Mouse (Mus musculus): ENCODE measurements around the gene Disp2.
A peak's percentile ranks its signal among the peaks of the same experiment; 100 is the strongest.

Gene Disp2

DNA sequence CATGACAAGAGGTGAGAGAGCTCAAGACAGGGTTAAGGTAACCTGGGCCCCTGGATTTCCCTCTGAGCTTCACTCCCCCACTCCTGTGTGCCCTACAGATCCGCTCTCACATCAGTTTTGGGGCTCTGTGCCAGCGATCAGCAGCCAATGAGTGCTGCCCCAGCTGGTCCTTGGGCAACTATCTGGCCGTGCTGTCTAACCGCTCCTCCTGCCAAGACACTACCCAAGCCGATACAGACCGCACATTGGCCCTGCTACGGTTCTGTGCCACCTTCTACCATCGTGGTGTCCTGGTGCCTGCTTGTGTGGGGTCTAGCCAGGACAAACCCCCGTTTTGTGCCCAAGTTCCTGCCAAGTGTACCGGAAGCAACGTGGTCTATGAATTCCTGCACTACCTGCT lies 10.0 kb downstream of the Disp2 start:
- no peak for DNase-seq (ENCODE audit: low read depth, low spot score)

DNA sequence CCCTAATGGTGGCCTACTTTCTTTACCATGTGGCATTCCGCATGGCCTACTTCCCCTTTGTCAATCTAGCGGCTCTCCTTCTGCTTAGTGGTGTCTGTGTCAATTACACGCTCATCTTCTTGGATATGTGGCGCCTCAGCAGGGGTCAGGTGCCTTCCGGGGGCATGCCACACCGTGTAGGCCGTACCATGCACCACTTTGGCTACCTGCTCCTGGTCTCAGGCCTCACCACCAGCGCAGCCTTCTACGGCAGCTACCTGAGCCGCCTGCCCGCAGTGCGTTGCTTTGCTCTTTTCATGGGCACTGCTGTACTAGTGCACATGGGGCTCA lies 10.7 kb downstream of the Disp2 start:
- DNase-seq (ENCODE audit: low read depth, low spot score): no peak

DNA sequence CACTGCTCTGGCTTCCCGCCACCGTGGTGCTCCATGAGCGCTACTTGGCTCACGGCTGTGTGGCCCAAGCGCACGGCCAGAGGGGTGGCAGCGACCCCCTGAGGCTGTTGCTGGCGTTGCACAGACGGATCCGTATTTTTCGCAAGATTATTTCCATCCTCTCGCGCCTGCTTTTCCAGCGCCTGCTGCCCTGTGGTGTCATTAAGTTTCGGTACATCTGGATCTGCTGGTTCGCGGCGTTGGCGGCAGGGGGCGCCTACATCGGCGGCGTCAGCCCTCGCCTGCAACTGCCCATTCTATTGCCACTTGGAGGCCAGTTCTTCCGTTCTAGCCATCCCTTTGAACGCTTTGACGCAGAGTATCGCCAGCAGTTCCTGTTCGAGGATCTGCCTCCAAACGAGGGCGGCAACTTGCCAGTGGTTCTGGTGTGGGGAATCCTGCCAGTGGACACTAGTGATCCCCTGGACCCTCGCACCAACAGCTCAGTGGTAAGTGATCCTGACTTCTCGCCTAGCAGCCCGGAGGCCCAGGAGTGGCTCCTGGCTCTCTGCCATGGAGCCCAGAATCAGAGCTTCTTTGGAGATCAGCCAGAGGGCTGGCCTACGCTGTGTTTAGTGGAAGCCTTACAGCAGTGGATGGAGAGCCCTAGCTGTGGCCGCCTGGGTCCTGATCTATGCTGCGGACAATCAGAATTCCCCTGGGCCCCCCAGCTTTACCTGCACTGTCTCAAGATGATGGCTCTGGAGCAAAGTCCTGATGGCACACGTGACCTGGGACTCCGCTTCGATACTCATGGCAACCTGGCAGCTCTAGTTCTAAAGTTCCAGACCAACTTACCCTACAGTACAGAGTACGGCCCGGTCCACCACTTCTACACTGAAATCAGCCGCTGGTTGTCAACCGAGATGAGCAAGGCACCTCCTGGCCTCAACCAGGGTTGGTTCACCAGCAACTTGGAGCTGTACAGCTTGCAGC lies 11.3 kb downstream of the Disp2 start:
- DNase-seq (ENCODE audit: low read depth, low spot score): no peak

DNA sequence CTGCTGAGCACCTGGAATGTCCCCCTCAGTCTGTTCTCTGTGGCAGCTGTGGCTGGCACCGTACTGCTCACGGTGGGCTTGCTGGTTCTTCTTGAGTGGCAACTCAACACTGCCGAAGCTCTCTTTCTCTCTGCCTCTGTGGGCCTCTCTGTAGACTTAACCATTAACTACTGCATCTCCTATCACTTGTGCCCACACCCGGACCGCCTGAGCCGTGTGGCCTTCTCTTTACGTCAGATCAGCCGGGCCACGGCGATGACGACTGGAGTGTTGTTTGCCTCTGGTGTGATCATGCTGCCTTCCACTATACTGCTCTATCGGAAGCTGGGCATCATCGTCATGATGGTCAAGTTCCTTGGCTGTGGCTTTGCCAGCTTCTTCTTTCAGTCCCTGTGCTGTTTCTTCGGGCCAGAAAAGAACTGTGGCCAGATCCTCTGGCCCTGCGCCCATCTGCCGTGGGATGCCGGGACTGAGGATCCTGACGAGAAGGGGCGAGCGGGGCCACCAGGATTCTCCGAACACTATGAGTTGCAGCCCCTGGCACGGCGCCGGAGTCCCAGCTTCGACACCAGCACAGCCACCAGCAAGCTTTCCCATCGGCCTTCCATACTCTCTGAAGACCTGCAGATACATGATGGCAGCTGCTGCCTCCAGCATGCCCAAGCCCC lies 12.2 kb downstream of the Disp2 start:
- no peak for DNase-seq (ENCODE audit: low read depth, low spot score)

DNA sequence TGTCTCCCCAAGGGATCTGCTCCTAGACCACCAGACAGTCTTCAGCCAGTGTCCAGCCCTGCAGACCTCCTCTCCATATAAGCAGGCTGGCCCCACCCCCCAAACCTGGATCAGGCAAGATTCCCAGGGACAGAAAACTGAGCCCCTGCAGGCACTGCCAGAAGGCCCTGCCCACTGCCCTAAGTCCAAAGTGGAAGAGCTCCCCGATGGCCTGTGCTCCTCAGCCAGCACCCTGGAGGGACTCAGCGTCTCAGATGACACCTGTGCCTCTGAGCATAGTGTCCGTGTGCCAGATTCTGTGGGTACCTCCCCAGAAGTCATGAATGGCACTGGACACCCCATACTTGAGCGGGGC lies 12.7 kb downstream of the Disp2 start:
- DNase-seq (ENCODE audit: low read depth, low spot score): no peak

DNA sequence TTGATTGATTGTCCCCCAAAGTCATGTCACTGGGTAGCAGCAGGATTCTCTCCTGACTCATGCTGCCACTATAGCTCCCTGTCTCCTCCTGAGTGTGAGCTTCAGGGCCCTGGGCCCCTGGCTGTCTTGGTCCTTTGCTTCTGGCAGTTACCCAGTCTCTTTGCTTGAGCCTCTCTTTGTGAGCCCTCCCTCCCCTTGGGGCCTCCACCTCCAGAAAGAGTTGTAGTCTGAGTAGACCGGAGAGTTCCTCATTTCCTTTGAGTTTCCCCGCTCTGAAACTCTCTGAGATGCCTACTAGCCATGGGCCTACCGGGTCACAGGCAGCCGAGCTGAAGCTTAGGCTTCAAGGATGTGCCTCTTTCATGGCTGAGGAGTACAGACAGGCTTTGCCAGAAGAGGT lies 14.1 kb downstream of the Disp2 start:
- DNase-seq (ENCODE audit: low read depth, low spot score): no peak

DNA sequence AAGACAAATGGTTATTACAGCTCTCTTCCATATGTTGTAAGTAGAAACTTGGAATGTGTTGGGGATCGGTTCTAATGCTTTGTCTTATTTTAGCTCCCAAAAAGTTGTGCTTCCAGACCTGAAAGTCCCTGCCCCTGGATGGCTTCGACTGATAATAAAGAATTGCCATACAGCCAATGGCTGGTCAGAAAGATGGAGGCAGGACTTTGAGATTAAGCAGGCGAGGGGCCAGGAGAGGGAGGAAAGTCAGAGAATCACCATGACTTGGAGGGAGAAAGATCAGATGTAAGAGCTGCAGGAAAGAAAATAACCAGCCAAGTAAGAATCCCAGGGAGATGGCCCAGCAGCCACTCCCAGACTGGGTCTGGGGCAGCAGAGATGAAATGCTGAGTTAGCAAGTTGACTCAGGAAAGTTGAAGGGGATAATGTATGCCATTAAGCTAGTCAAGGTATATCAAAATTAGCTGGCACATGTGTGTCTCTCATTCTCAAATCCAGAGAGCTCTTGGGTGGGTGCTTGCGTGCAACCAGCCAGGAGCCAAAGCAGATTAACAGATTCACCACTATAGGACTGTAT lies 23.1 kb downstream of the Disp2 start:
- DNase-seq (ENCODE audit: low read depth, low spot score): no peak

DNA sequence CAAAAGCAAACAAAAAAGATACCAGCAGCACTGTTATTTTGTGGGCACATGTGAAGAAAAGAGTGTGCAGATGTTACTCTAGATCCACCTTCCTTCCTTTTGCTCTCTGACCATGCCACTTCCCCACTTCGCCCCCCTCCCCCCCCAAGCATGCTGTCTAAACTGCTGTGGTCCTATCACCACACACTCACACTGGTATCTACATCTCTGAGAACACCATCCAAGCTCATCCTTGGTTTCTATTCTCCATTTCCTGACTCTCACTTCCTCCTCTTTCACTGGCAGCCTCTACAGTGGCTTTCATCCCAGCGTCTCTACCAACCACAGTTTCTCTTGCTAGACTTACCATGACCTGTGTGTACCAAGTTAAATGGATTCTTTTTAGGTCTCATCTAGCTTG lies 25.0 kb downstream of the Disp2 start:
- no peak for DNase-seq (ENCODE audit: low read depth, low spot score)

DNA sequence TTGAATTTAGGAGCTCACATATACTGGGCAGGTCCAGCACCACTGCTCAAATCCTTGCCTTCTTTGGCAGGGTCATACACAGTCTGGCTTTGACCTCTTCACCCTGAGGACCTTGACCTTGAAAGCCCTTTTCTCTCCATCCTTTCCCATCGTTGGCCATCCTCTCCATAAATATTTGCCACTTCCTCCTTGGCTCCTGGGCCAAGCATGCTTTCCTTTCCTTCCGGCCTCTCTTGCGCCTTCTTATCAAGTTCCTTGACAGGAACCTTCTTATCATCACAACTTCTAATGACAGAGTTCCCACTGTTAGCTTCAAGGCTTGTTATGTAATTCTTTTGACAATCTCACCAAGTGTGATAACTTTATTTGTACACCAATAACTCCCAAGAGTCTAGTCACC lies 25.6 kb downstream of the Disp2 start:
- no peak for DNase-seq (ENCODE audit: low read depth, low spot score)

DNA sequence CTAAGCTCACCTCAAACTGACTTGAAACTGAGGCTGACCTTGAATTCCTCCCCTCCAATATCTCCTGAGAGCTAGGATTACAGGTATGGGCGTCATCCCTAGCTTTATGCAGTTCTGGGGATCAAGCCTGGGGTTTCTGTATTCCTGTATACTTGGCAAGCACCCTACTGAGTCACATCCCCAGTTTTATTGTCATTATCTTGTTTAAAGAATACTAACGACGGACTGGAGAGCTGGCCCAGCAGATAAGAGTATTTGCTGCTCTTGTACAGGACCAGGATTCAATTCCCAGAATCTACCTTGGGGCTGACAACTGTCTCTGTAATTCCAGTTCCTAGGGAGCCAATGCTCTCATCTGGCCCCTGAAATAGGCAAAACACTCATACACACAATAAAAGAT lies 26.2 kb downstream of the Disp2 start:
- no peak for DNase-seq (ENCODE audit: low read depth, low spot score)

DNA sequence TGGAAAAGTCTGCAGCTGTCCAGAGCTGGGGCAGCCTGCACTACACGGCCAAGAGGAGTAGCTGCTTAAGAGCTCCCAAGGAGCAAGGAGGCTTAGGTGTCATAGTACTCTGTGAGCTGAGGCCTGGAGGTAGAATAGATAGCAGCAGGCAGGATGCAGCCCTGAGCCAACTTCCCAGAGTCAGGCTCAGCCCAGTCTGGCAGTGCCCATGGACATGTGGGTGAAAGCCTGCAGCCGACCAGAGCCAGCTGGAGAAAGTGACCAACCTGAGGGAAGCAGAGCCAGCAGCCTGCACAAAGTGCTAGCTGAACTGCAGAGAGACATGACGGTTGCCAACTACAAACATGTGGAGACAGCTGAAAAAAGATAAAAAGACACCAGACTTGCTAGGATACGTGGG lies 27.3 kb downstream of the Disp2 start:
- DNase-seq (ENCODE audit: low read depth, low spot score): no peak

DNA sequence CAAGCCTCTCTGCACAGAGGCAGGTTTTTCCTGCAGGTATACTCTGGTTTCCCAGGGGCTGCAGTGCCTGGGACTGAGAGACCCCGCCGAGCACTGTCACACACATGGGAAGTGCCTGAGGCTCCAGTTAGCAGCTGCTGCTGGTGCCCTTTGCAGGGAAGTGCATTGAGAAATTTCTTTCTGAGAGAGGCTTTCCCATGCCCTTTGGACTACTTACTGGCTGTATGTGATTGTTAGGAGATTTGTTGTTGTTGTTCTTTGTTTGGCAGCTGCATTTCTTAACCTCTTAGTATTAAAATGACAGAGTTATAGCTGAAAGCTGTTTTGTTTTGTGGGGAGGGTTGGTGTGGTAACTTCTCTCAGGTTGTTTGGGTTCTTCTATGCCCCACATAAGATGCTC lies 31.3 kb downstream of the Disp2 start:
- no peak for DNase-seq (ENCODE audit: low read depth, low spot score)

DNA sequence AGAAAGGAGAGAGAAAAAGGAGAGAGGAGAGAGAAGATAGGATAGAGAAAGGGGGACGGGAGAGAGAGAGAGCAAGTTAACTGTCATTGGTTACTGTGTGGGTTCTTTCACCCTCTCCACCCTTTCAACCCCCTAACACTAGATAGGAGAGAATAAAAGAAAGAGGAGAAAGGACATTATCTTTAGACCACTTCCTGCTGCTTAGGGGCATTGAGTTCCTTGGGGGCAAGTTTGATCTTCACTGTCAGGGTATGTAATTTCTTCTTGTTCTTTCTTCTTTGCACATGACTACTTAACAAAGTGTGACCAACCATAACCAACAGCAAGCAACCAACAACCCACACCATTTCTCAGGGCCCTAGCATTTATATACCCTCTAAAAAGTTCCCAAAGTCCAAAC lies 33.2 kb downstream of the Disp2 start:
- DNase-seq (ENCODE audit: low read depth, low spot score): no peak

DNA sequence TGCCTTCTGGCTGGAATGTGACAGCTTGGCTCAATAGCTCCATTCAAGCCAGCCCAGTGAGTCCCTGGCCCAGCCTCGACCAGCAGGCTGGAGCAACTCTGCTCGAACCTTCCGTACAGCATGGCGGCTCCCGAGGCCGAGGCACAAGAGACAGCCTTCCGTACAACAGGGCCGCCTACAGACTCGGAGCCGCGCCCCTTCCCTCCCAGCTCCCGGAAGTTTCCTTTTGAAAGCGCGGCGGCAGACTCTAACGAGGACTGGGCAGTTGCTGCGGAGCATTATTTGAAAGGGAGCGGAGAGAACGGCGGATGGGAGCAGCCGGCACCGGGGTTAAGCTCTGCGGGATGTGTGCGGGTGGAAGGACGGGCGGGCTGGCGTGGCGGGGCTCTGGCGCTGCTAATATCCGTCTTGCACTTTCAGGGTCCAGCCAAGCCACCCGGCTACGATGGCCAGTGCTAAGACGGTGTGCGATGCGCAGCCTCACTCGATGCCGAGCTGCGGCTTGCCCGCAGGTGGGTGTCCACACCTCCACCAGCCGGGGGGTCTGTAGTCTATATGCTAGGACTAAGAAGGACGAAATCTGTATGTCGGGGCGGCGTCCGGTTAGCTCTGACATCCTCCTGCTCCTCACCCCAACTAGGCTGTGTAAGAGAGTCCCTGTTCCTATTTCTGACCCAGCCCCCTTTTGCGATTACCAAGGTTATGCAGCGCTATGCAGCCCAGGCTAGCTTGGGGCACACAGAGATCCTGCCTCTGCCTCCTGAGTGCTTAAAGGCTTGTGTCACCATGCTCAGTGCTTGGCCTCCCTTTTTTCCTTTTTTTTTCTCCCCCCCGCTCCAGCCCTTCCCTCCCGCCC lies 34.7 kb downstream of the Disp2 start, which contains the start of gene Knstrn:
Knstrn (plus strand) TSS at position 23 of the 856 bp plus-strand sequence.
- DNase-seq (ENCODE audit: low read depth, low spot score): peak; percentile 74

DNA sequence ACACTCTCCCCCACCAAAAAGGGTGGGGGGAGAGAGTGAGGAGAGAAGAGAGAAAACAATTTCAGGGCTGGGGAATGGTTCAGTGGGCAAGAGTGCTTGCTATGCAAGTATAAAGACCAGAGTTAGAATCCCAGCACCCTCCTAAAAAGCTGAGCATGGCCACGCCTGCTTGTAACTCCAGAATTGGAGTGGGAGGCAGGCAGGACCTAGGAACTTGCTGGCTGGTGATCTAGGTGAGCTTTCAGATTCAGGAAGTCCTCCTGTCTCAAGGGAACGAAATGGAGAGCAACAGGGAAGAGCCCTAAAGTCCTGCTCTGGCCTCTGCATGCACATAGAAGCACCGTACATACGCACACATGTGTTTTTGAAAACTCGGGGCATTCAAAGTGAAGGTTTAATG lies 43.3 kb downstream of the Disp2 start:
- no peak for DNase-seq (ENCODE audit: low read depth, low spot score)

DNA sequence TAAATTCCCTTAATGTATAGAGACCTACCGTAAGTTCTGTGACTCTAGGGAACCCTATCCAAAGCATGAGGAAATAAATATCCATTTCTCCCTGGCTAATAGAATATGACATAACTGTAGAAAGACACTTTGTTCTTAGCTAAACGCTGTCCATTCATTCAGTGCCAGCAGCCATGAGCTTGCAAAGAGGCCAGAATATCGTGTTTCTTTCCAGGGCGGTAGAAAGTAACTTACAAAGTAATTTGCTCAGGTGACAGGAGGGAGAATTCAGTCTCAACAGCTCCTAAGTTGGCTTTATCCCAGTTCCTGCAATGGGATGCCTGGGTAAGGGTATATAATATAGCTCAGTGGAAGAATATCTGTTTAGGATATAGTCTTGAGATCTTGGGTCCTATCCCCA lies 44.9 kb downstream of the Disp2 start:
- DNase-seq (ENCODE audit: low read depth, low spot score): no peak

DNA sequence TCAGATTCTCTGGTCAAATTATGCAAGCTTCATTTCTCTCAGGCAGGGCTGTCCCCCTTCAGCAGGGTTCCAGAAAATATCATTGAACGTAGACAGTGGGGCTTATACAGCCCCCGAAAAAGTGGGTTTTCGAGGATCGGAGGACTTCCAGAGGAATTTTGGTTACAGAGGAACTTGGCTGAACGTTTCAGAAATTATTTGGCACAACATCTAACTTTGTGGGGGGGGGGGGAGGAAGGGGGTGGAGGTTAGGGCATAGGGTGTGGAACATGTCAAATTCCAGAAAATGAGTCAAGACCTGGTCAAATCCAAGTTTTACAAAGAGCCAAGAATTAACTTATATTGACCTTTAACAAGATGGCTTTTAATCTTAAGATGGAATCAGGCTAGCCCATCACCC lies 49.6 kb downstream of the Disp2 start:
- DNase-seq (ENCODE audit: low read depth, low spot score): no peak

DNA sequence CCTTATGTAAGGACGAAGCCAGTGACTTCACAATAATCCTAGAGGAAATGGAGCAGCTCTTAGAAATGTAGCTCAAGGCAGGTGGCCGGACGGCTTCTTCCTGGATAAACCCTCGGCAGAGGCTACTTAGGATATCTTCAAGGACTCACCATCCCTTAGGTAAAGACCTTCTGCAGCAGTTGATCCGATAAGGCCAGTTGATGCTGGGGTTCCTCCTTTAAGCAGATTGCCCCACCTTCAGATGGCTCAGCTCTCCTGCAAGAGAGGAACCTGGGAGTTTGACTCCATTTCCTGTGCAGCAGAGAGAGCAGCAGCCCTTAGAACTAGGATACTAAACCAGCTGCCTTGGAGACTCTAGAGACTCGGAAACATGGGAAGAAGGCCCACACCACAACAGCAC lies 54.5 kb downstream of the Disp2 start:
- DNase-seq (ENCODE audit: low read depth, low spot score): no peak

DNA sequence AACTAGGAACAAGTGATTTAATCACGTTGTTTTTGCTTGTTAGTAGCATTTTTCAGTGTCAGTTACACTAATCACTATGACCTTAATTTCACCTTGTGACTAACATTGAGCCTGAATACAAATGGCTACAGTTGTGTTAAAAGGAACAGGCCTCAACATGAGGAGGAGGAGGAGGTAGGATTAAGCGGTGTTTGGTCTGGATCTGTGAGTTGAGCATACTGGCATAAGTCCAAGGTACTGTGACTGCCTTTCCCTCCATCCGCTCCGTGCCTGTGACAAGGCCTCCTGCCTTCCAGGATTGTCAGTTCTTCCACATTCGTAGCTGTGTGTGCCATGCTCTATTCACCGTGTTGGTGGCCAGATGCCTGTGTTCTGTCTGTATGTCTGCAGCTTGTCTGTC lies 55.6 kb downstream of the Disp2 start:
- DNase-seq (ENCODE audit: low read depth, low spot score): no peak

DNA sequence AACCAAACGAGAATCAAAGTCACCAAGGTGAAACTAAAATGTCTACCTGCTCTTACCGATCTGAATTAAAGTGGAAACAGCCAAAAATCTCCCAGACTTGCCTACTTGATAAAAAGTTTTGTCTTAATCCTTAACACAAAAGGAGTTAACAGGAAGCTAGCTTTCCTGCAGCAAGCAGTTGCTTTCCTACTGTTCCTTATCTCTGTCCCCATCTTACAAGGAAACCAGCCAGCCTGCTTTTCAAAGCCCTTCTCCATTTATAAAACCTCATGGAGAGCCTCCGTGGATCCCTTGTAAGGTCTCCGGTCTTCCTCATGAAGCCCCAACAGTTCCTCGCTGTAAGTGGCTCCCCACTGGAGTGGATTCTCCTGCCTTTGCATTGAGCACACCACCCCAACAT lies 58.8 kb downstream of the Disp2 start:
- DNase-seq (ENCODE audit: low read depth, low spot score): no peak

DNA sequence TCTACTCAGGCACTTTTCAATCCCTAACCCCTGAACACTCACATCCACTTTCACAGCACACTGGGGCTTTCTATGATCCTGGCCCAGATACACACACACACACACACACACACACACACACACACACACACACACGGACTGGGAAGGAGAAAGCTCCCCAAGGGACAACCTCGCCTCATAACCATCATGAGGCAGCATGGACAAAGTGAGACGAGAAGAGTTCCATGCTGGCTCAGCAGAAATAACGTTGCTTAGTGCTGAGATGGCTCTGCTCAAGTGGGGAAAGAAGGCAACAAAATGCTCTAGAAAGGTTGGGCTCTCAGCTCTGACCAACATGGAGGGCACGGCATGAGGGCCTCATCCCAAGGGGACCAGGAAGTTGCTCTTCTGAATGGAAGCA lies 61.7 kb downstream of the Disp2 start:
- DNase-seq (ENCODE audit: low read depth, low spot score): no peak

DNA sequence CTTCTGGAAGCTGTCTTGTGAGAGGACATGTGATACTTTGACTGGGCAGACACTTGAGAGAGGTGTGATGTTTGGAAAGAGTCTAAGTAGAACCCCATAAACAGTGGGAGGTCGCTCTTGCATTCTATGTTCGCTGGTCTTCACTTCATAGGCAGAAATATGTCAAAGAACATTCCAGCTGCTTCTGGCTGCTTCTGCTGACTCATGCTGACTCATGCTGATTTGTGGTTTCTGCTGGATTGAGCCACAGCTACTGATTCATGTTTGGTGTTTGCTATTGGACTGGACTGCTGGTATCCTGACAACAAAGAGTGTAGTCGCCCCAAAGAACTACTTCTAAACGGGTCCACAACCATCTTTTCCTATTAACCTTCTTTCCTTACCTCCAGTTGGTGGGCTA lies 62.3 kb downstream of the Disp2 start:
- DNase-seq (ENCODE audit: low read depth, low spot score): no peak

All from brain, embryonic 18.5 days (tissue).